Mouse (Mus musculus): ENCODE data around the gene Abcg5. TPM values are rescaled to one million over a fixed set of nuclear protein-coding genes. Genes with fewer than 3 reads are reported as not detected.

The Abcg5 gene
- polyA plus RNA-seq, 1 experiment from 2014 or later, result 1.8 TPM

DNA sequence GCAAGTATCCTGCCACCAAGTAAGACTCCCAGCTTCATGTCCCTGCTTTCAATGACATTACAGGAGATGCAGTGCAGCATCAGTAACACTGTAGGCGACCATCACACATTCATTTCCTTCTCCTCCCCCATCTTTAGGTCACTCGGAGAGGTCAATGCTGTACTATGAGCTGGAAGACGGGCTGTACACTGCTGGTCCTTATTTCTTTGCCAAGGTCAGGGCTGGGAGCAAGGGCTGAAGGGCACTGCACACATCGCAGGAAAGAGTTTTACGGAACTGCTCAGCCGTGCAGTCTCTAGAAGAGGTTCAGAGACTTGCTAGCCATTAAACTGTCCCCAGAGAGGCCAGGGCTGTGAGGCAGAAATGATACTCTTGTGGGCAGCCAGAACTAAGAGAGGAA is 13.7 kb upstream of the Abcg5 start:
- no peak for ATAC-seq (ENCODE audit: insufficient number of reproducible peaks, insufficient read depth, low FRiP score, low read depth)
- H3K4me3 ChIP-seq (ENCODE audit: low read depth, low read length), result no peak overlapping the region
- H3K27me3 ChIP-seq (ENCODE audit: control insufficient read depth, insufficient read depth, low read length), result no peaks in the 10 kb centered on the region
- no peak overlapping the region for H3K4me2 ChIP-seq (replicated peaks; ENCODE audit: low read depth, low read length)
- H3K36me3 ChIP-seq (ENCODE audit: control insufficient read depth, insufficient read depth, low read length), result no peaks in the 10 kb centered on the region
- no peak overlapping the region for H3K27ac ChIP-seq (ENCODE audit: low read length)
- H3K4me1 ChIP-seq (ENCODE audit: control insufficient read depth, insufficient read depth, low read length), result no peaks in the 10 kb centered on the region
- H3K9me3 ChIP-seq (ENCODE audit: control insufficient read depth, low read depth, low read length), result no peaks in the 10 kb centered on the region
- WGBS, result 70% methylated on average over 6 of the region's 6 CpGs
- H3K9ac ChIP-seq (replicated peaks; ENCODE audit: low read depth, low read length), result no peak overlapping the region

DNA sequence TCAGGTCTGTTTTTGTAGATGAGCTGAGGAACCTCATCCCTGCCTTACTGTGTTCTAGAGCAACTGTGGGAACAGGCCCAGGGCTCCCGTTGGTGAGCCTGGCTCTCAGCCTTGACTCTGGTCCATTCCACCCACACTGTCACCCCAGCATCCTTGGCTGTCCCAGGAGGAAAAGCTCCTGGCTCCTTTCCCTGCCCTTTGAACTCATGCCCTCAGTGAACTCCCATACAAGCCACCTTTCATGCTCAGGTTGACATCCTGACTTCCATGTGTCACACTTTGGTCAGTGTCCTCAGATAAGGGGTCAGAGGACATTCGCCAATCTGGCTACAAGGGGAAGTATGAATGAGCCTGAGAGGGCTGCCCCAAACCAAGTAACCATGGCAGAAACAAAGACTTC is 10.9 kb upstream of the Abcg5 start:
- H3K27me3 ChIP-seq (ENCODE audit: control insufficient read depth, insufficient read depth, low read length), result no peaks in the 10 kb centered on the region
- no peak overlapping the region for H3K4me3 ChIP-seq (ENCODE audit: low read depth, low read length)
- no peak overlapping the region for H3K27ac ChIP-seq (ENCODE audit: low read length)
- no peaks in the 10 kb centered on the region for H3K36me3 ChIP-seq (ENCODE audit: control insufficient read depth, insufficient read depth, low read length)
- no peak overlapping the region for H3K9ac ChIP-seq (replicated peaks; ENCODE audit: low read depth, low read length)
- no peak overlapping the region for H3K4me2 ChIP-seq (replicated peaks; ENCODE audit: low read depth, low read length)
- H3K9me3 ChIP-seq (ENCODE audit: control insufficient read depth, low read depth, low read length), result no peaks in the 10 kb centered on the region
- peaks cover 6% of the 10 kb centered on the region; the same call in 1 of the 2 replicates for H3K4me1 ChIP-seq (ENCODE audit: control insufficient read depth, insufficient read depth, low read length)
- WGBS, result 80% methylated on average over 2 of the region's 2 CpGs
- ATAC-seq (ENCODE audit: insufficient number of reproducible peaks, insufficient read depth, low FRiP score, low read depth), result no peak

DNA sequence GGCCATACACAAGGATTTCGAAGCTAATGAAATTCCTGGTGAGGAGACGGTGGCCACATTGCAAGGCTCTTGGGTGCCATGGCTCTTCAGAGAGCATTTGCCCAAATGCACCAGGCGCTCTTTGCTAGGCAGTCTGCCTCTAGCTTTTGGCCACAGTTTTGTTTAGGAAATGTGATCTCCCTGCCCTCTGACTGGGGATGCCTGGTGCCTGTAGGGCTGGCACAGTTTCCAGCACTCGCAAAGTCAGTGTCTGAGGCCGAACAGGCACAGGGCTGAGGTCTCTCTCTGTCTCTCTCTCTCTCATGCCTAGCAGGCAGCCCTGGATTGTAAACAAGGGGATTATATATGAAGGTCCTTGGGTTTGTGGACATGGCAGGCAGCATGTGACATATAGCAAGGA is 7.3 kb upstream of the Abcg5 start:
- Histone ChIP-seq H3K4me3 (ENCODE audit: low read depth, low read length) (no peak overlapping the region), H3K4me1 (ENCODE audit: control insufficient read depth, insufficient read depth, low read length) (peaks cover 6% of the 10 kb centered on the region; the same call in 1 of the 2 replicates), H3K27ac (ENCODE audit: low read length) (no peak overlapping the region), H3K27me3 (ENCODE audit: control insufficient read depth, insufficient read depth, low read length) (no peaks in the 10 kb centered on the region), H3K9me3 (ENCODE audit: control insufficient read depth, low read depth, low read length) (no peaks in the 10 kb centered on the region), H3K36me3 (ENCODE audit: control insufficient read depth, insufficient read depth, low read length) (no peaks in the 10 kb centered on the region), H3K4me2 (replicated peaks; ENCODE audit: low read depth, low read length) (no peak overlapping the region), H3K9ac (replicated peaks; ENCODE audit: low read depth, low read length) (no peak overlapping the region)
- WGBS, result 62% methylated on average over 5 of the region's 5 CpGs
- ATAC-seq (ENCODE audit: insufficient number of reproducible peaks, insufficient read depth, low FRiP score, low read depth), result no peak

DNA sequence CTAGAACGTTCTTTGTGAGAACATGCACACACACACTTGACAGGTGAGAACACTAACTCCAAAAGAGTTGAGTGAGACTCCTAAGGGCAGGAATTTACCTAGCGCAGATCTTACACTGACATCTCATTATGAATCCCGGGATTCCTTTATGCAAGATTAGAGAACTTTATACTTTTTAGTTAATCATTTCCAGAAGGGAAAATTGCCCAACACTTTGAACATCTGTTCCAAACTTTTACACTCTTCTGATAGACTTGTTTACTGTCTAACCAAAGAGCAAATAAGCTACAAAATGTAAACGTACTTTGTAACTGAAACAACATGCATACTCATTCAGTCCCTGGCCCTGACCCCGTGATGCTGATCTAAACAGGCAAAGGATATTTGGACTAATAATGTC is 6.5 kb upstream of the Abcg5 start:
- Histone ChIP-seq H3K27me3 (ENCODE audit: control insufficient read depth, insufficient read depth, low read length) (no peaks in the 10 kb centered on the region), H3K4me3 (ENCODE audit: low read depth, low read length) (no peak overlapping the region), H3K9me3 (ENCODE audit: control insufficient read depth, low read depth, low read length) (no peaks in the 10 kb centered on the region), H3K4me1 (ENCODE audit: control insufficient read depth, insufficient read depth, low read length) (peaks cover 6% of the 10 kb centered on the region; the same call in 1 of the 2 replicates), H3K36me3 (ENCODE audit: control insufficient read depth, insufficient read depth, low read length) (no peaks in the 10 kb centered on the region), H3K9ac (replicated peaks; ENCODE audit: low read depth, low read length) (no peak overlapping the region), H3K4me2 (replicated peaks; ENCODE audit: low read depth, low read length) (no peak overlapping the region), H3K27ac (ENCODE audit: low read length) (no peak overlapping the region)
- ATAC-seq (ENCODE audit: insufficient number of reproducible peaks, insufficient read depth, low FRiP score, low read depth), result no peak
- WGBS, result 61% methylated on average over 5 of the region's 5 CpGs

DNA sequence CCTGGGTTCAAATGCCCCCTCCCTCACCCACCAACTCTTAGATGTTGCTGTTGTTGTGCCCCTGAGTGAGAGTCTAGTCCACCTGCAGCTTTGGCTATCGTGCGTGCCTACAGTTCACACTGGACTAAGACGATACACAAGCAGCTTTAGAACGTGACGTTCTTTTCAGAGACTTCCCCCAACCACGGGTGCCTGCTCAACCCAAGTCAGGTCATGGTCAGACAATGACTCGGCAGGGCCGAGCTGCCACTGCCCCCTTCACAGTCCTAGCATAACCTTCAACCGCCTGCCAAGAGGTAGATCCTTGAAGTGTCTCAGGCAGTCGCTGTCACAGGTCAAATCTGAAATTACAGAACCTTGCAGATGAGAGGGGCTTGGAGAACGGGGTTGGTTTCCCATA is 6.0 kb upstream of the Abcg5 start:
- 87% methylated on average over 11 of the region's 11 CpGs for WGBS
- H3K9ac ChIP-seq (replicated peaks; ENCODE audit: low read depth, low read length), result no peak overlapping the region
- H3K27ac ChIP-seq (ENCODE audit: low read length), result no peak overlapping the region
- H3K4me1 ChIP-seq (ENCODE audit: control insufficient read depth, insufficient read depth, low read length), result peaks cover 6% of the 10 kb centered on the region; the same call in 1 of the 2 replicates
- no peaks in the 10 kb centered on the region for H3K9me3 ChIP-seq (ENCODE audit: control insufficient read depth, low read depth, low read length)
- no peak overlapping the region for H3K4me3 ChIP-seq (ENCODE audit: low read depth, low read length)
- H3K4me2 ChIP-seq (replicated peaks; ENCODE audit: low read depth, low read length), result no peak overlapping the region
- no peaks in the 10 kb centered on the region for H3K27me3 ChIP-seq (ENCODE audit: control insufficient read depth, insufficient read depth, low read length)
- H3K36me3 ChIP-seq (ENCODE audit: control insufficient read depth, insufficient read depth, low read length), result no peaks in the 10 kb centered on the region
- no peak for ATAC-seq (ENCODE audit: insufficient number of reproducible peaks, insufficient read depth, low FRiP score, low read depth)

DNA sequence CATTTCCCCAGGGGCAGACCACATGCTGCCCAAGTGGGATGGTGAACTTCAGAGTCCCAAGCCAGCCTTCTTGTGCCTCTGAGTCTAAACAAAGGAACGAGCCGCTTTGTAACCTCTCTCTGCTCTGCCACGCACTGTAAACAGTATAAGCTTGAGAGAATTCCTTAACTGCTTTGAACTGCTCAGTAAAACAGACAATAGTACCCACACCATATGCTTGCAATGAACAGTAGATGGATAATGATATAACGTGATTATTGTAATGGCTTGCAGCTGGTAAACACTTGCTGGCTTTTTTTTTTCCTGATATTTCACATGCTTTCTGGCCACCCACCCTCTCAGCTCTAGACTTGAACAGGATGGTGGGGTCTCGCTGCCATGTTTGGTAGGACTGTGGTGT is 5.2 kb upstream of the Abcg5 start:
- H3K4me2 ChIP-seq (replicated peaks; ENCODE audit: low read depth, low read length), result no peak overlapping the region
- H3K9me3 ChIP-seq (ENCODE audit: control insufficient read depth, low read depth, low read length), result no peaks in the 10 kb centered on the region
- no peaks in the 10 kb centered on the region for H3K27me3 ChIP-seq (ENCODE audit: control insufficient read depth, insufficient read depth, low read length)
- no peak overlapping the region for H3K27ac ChIP-seq (ENCODE audit: low read length)
- WGBS, result 39% methylated on average over 5 of the region's 5 CpGs
- peaks cover 6% of the 10 kb centered on the region; the same call in 1 of the 2 replicates for H3K4me1 ChIP-seq (ENCODE audit: control insufficient read depth, insufficient read depth, low read length)
- no peak overlapping the region for H3K9ac ChIP-seq (replicated peaks; ENCODE audit: low read depth, low read length)
- H3K4me3 ChIP-seq (ENCODE audit: low read depth, low read length), result no peak overlapping the region
- H3K36me3 ChIP-seq (ENCODE audit: control insufficient read depth, insufficient read depth, low read length), result no peaks in the 10 kb centered on the region
- ATAC-seq (ENCODE audit: insufficient number of reproducible peaks, insufficient read depth, low FRiP score, low read depth), result no peak

DNA sequence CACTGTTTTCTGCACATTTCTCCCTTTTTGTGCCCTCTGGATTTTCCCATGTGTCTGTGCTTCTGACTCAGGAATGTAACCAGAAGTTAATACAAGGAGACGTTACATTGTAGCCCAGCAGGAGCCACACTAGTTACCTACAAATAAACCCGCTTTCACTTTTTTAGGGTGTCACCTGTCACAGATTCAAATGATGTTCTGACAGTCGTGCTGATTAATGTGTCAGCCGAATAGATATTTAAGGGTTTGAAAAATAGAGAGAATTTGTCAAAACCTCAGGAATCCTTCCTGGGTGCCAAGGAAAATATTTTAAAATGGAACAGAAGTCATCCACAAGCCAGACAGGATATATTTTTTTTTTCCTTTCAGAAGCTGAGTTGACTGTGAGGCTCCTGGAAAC is 2.5 kb upstream of the Abcg5 start:
- H3K9me3 ChIP-seq (ENCODE audit: control insufficient read depth, low read depth, low read length), result no peaks in the 10 kb centered on the region
- no peak overlapping the region for H3K9ac ChIP-seq (replicated peaks; ENCODE audit: low read depth, low read length)
- no peaks in the 10 kb centered on the region for H3K36me3 ChIP-seq (ENCODE audit: control insufficient read depth, insufficient read depth, low read length)
- H3K4me3 ChIP-seq (ENCODE audit: low read depth, low read length), result no peak overlapping the region
- ATAC-seq (ENCODE audit: insufficient number of reproducible peaks, insufficient read depth, low FRiP score, low read depth), result no peak
- 72% methylated on average over 4 of the region's 4 CpGs for WGBS
- 0 out of 2 replicates have a peak, but pooled peaks cover 3% of the 10 kb centered on the region for H3K4me1 ChIP-seq (ENCODE audit: control insufficient read depth, insufficient read depth, low read length)
- no peaks in the 10 kb centered on the region for H3K27me3 ChIP-seq (ENCODE audit: control insufficient read depth, insufficient read depth, low read length)
- no peak overlapping the region for H3K4me2 ChIP-seq (replicated peaks; ENCODE audit: low read depth, low read length)
- no peak overlapping the region for H3K27ac ChIP-seq (ENCODE audit: low read length)

DNA sequence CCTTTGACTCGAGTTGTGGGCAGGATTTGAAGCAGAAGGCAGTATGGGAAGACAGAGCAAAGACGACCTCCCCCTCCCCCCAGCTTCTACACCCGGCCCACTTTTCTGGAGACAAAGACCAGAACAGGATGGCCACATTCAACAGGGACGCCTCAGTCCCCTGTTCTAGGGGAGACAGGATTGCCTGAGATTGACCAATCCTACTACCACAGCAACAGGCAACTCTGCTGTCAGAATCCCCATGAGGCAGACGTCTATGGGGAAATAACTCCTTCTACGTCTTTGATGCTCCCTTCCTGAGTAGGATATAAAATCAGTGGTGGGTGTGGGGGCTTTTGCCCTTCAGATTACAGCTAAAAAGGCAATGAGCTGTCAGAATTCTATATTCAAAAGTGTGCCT is 1.5 kb upstream of the Abcg5 start:
- H3K9ac ChIP-seq (replicated peaks; ENCODE audit: low read depth, low read length), result no peak overlapping the region
- no peak overlapping the region for H3K4me2 ChIP-seq (replicated peaks; ENCODE audit: low read depth, low read length)
- H3K27me3 ChIP-seq (ENCODE audit: control insufficient read depth, insufficient read depth, low read length), result no peaks in the 10 kb centered on the region
- no peaks in the 10 kb centered on the region for H3K36me3 ChIP-seq (ENCODE audit: control insufficient read depth, insufficient read depth, low read length)
- no peaks in the 10 kb centered on the region for H3K4me1 ChIP-seq (ENCODE audit: control insufficient read depth, insufficient read depth, low read length)
- no peak overlapping the region for H3K27ac ChIP-seq (ENCODE audit: low read length)
- no peaks in the 10 kb centered on the region for H3K9me3 ChIP-seq (ENCODE audit: control insufficient read depth, low read depth, low read length)
- no peak for ATAC-seq (ENCODE audit: insufficient number of reproducible peaks, insufficient read depth, low FRiP score, low read depth)
- 42% methylated on average over 6 of the region's 6 CpGs for WGBS
- H3K4me3 ChIP-seq (ENCODE audit: low read depth, low read length), result no peak overlapping the region

DNA sequence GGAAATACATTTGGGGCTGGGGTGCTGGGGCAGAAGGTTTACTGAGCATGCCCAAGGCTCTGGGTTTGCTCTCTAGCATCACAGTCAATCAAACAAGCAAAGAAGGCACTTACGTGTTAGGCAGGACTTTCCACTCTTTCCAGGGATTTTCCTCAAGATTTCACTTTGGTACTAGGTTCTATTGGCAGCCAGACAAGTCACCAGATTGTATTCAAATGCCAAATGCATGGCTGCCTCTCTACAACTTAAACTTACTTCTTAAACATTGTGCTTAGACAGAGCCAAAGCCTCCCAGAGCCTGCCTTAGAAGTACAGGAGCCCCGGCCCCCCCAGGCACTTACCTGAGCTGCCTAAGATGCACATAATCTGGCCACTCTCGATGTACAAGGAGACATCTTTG is 1.1 kb downstream of the Abcg5 start:
- Histone ChIP-seq H3K9ac (replicated peaks; ENCODE audit: low read depth, low read length) (no peak overlapping the region), H3K9me3 (ENCODE audit: control insufficient read depth, low read depth, low read length) (no peaks in the 10 kb centered on the region), H3K4me2 (replicated peaks; ENCODE audit: low read depth, low read length) (no peak overlapping the region), H3K36me3 (ENCODE audit: control insufficient read depth, insufficient read depth, low read length) (no peaks in the 10 kb centered on the region), H3K27me3 (ENCODE audit: control insufficient read depth, insufficient read depth, low read length) (no peaks in the 10 kb centered on the region), H3K4me3 (ENCODE audit: low read depth, low read length) (no peak overlapping the region), H3K4me1 (ENCODE audit: control insufficient read depth, insufficient read depth, low read length) (no peaks in the 10 kb centered on the region), H3K27ac (ENCODE audit: low read length) (no peak overlapping the region)
- no peak for ATAC-seq (ENCODE audit: insufficient number of reproducible peaks, insufficient read depth, low FRiP score, low read depth)
- 75% methylated on average over 3 of the region's 3 CpGs for WGBS
